Comparison of ENCODE assay signal across 8 mouse cellular contexts in the genomic region with DNA sequence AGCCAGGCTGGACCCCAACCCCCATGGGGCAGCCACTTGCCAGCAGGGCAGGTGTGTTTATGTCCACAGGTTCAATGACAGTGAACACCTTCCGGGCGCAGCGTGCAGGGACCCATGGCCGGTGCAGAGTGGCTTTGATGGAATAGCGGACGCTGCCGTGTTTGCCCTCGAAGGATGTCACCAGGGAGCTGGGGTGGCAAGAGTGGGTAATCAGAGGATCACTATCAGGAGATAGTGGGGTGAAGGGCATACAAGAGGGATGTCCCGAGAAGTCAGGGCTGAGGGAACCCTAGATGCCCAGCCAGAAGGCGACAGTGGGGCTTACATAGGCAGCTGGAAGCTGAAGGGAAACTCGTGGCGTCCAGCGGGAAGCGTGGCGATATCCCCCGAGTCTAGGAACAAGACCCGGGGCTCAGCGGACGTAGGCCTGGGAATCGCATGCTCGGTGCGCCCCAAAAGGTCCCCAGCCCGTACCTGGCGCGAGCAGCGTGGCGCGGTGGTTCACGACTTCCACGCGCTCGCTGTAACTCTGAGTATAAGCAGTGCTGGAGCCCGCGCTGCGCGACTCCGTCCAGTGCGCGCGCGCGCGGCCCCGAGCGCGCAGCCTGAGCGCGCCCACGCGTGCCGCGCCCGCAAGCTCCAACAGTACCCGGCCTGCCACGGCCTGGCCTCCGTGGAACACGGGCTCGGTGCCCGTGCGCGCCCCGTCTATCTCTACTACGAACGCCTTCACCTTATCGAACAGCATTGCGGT. TPM values are rescaled to one million over a fixed set of nuclear protein-coding genes. Genes with fewer than 3 reads are reported as not detected.
DNase-seq lines count a peak whose midpoint lies in the region; ATAC-seq lines count a peak whose summit lies in the region.

No protein-coding gene starts in this region.

- peak overlapping the region; percentile 83 for H3K4me2 ChIP-seq in hindbrain, embryonic 11.5 days (replicated peaks; ENCODE audit: low read depth, low read length)
- H3K4me2 ChIP-seq in lung, embryonic 16.5 days (ENCODE audit: low read depth, low read length) = peak overlapping the region; percentile 90

- peak overlapping the region; percentile 70 for H3K9ac ChIP-seq in hindbrain, embryonic 11.5 days (ENCODE audit: low read depth, low read length)
- H3K9ac ChIP-seq in lung, embryonic 16.5 days (ENCODE audit: low read length) = peak overlapping the region; percentile 87

- peak; percentile 93 for DNase-seq in 3134 (ENCODE audit: extremely low read depth, insufficient read length, low spot score)
- DNase-seq in cerebellum, postnatal 10 days = peak; percentile 54 to 56
- DNase-seq in hindbrain, embryonic 11.5 days (ENCODE audit: low spot score) = no peak
- DNase-seq in T-cell, adult 2 months (ENCODE audit: low spot score) = no peak
- no peak for DNase-seq in adrenal gland, adult 18-20 months (ENCODE audit: low spot score in 2 of 2)

- H3K36me3 ChIP-seq in erythroblast, embryonic 14.5 days (ENCODE audit: control insufficient read depth) = peaks cover 59% of the 10 kb centered on the region
- H3K36me3 ChIP-seq in hindbrain, embryonic 11.5 days (ENCODE audit: control insufficient read depth, insufficient read depth, low read length) = no peaks in the 10 kb centered on the region
- peaks cover 4% of the 10 kb centered on the region; the same call in 1 of the 2 replicates for H3K36me3 ChIP-seq in lung, embryonic 16.5 days (ENCODE audit: control insufficient read depth, insufficient read depth, low read length)

- WGBS in hindbrain, embryonic 11.5 days = 4% methylated on average over 59 of the region's 66 CpGs
- WGBS in lung, embryonic 16.5 days = under 1% methylated on average over 61 of the region's 66 CpGs

- no peaks in the 10 kb centered on the region for H3K9me3 ChIP-seq in erythroblast, embryonic 14.5 days (ENCODE audit: control insufficient read depth, low read length)
- H3K9me3 ChIP-seq in hindbrain, embryonic 11.5 days (ENCODE audit: control insufficient read depth, low read length) = no peaks in the 10 kb centered on the region
- no peaks in the 10 kb centered on the region for H3K9me3 ChIP-seq in lung, embryonic 16.5 days (ENCODE audit: control insufficient read depth, low read length)

- no peaks in the 10 kb centered on the region for H3K27me3 ChIP-seq in erythroblast, embryonic 14.5 days (ENCODE audit: control insufficient read depth)
- no peaks in the 10 kb centered on the region for H3K27me3 ChIP-seq in hindbrain, embryonic 11.5 days (ENCODE audit: control insufficient read depth, insufficient read depth, low read length)
- no peaks in the 10 kb centered on the region for H3K27me3 ChIP-seq in lung, embryonic 16.5 days (ENCODE audit: control insufficient read depth, insufficient read depth, low read depth, low read length)

- ATAC-seq in erythroblast, adult 5-6 weeks (replicated peaks; ENCODE audit: low FRiP score, poor library complexity, severe bottlenecking) = no peak
- peak; percentile 37 for ATAC-seq in hindbrain, embryonic 11.5 days (ENCODE audit: low FRiP score)
- peak; percentile 41 for ATAC-seq in lung, embryonic 16.5 days (ENCODE audit: low read depth)

- H3K27ac ChIP-seq in hindbrain, embryonic 11.5 days (ENCODE audit: low read depth, low read length) = peak overlapping the region; percentile 67
- peak overlapping the region; percentile 92 for H3K27ac ChIP-seq in lung, embryonic 16.5 days (ENCODE audit: low read length)

- peak overlapping the region; percentile 90 for H3K4me3 ChIP-seq in erythroblast, embryonic 14.5 days (replicated peaks)
- H3K4me3 ChIP-seq in hindbrain, embryonic 11.5 days (ENCODE audit: low read depth, low read length) = peak overlapping the region; percentile 57
- H3K4me3 ChIP-seq in lung, embryonic 16.5 days (ENCODE audit: low read length) = peak overlapping the region; percentile 75

- peaks cover 89% of the 10 kb centered on the region for H3K4me1 ChIP-seq in erythroblast, embryonic 14.5 days (ENCODE audit: control insufficient read depth)
- peaks cover 5% of the 10 kb centered on the region; the same call in 1 of the 2 replicates for H3K4me1 ChIP-seq in hindbrain, embryonic 11.5 days (replicated peaks; ENCODE audit: control insufficient read depth, insufficient read depth, low read length)
- H3K4me1 ChIP-seq in lung, embryonic 16.5 days (replicated peaks; ENCODE audit: control insufficient read depth, insufficient read depth, low read length) = peaks cover 7% of the 10 kb centered on the region

RNA-seq across cellular contexts. Expression of gene Arrdc2, which starts 0.7 kb away (rescaled TPM):
- polyA plus RNA-seq in erythroblast, embryonic 14.5 days (2012) = 28.7 and 50.4 TPM in 2 replicates
- 15.0 and 25.7 TPM in 2 replicates for total RNA-seq in erythroblast, adult 5-6 weeks (2015; ENCODE audit: low replicate concordance)
- total RNA-seq in erythroblast, adult 5-6 weeks (2017; ENCODE audit: low replicate concordance) = 18.1 and 30.8 TPM in 2 replicates
- 9.9 and 10.3 TPM in 2 replicates for polyA plus RNA-seq in hindbrain, embryonic 11.5 days (2014; fragmentation: Nextera tagmentation; extraction: Ambion mirVana)
- 4.5 and 5.6 TPM in 2 replicates for polyA plus RNA-seq in lung, embryonic 16.5 days (2015; fragmentation: Nextera tagmentation; extraction: Ambion mirVana)
- total RNA-seq in adrenal gland, adult 18-20 months (2021) = 1 to 10 TPM; 8.3 to 8.7 TPM

RNA-seq across cellular contexts. Expression of gene Kcnn1, which starts 24.2 kb away (rescaled TPM):
- polyA plus RNA-seq in erythroblast, embryonic 14.5 days (2012) = 0.16 and 0.21 TPM in 2 replicates
- not detected in 2 replicates for total RNA-seq in erythroblast, adult 5-6 weeks (2015; ENCODE audit: low replicate concordance)
- not detected in 2 replicates for total RNA-seq in erythroblast, adult 5-6 weeks (2017; ENCODE audit: low replicate concordance)
- polyA plus RNA-seq in hindbrain, embryonic 11.5 days (2014; fragmentation: Nextera tagmentation; extraction: Ambion mirVana) = 10.7 and 12.2 TPM in 2 replicates
- polyA plus RNA-seq in lung, embryonic 16.5 days (2015; fragmentation: Nextera tagmentation; extraction: Ambion mirVana) = 0.40 and 0.99 TPM in 2 replicates
- total RNA-seq in adrenal gland, adult 18-20 months (2021) = 1 to 10 TPM; 2.2 to 2.8 TPM

RNA-seq across cellular contexts. Expression of gene Il12rb1, which starts 30.6 kb away (rescaled TPM):
- polyA plus RNA-seq in erythroblast, embryonic 14.5 days (2012) = 0.03 TPM in 1 of 2 replicates, not detected in the other
- not detected in 2 replicates for total RNA-seq in erythroblast, adult 5-6 weeks (2015; ENCODE audit: low replicate concordance)
- total RNA-seq in erythroblast, adult 5-6 weeks (2017; ENCODE audit: low replicate concordance) = 0.14 and 0.51 TPM in 2 replicates
- polyA plus RNA-seq in hindbrain, embryonic 11.5 days (2014; fragmentation: Nextera tagmentation; extraction: Ambion mirVana) = 0.08 TPM in 1 of 2 replicates, not detected in the other
- 0.24 and 0.69 TPM in 2 replicates for polyA plus RNA-seq in lung, embryonic 16.5 days (2015; fragmentation: Nextera tagmentation; extraction: Ambion mirVana)
- total RNA-seq in adrenal gland, adult 18-20 months (2021) = under 1 TPM; 0.66 to 0.77 TPM

RNA-seq across cellular contexts. Expression of gene Mast3, which starts 34.0 kb away (rescaled TPM):
- 3.7 and 4.8 TPM in 2 replicates for polyA plus RNA-seq in erythroblast, embryonic 14.5 days (2012)
- total RNA-seq in erythroblast, adult 5-6 weeks (2015; ENCODE audit: low replicate concordance) = 21.7 and 29.2 TPM in 2 replicates
- total RNA-seq in erythroblast, adult 5-6 weeks (2017; ENCODE audit: low replicate concordance) = 3.9 and 5.4 TPM in 2 replicates
- polyA plus RNA-seq in hindbrain, embryonic 11.5 days (2014; fragmentation: Nextera tagmentation; extraction: Ambion mirVana) = 11.2 and 12.3 TPM in 2 replicates
- polyA plus RNA-seq in lung, embryonic 16.5 days (2015; fragmentation: Nextera tagmentation; extraction: Ambion mirVana) = 13.7 and 14.3 TPM in 2 replicates
- total RNA-seq in adrenal gland, adult 18-20 months (2021) = 10 to 100 TPM; 15.6 to 16.7 TPM

RNA-seq across cellular contexts. Expression of gene Ccdc124, which starts 34.9 kb away (rescaled TPM):
- polyA plus RNA-seq in erythroblast, embryonic 14.5 days (2012) = 37.3 and 38.8 TPM in 2 replicates
- 12.3 and 14.2 TPM in 2 replicates for total RNA-seq in erythroblast, adult 5-6 weeks (2015; ENCODE audit: low replicate concordance)
- total RNA-seq in erythroblast, adult 5-6 weeks (2017; ENCODE audit: low replicate concordance) = 11.7 and 13.4 TPM in 2 replicates
- polyA plus RNA-seq in hindbrain, embryonic 11.5 days (2014; fragmentation: Nextera tagmentation; extraction: Ambion mirVana) = 162 and 173 TPM in 2 replicates
- polyA plus RNA-seq in lung, embryonic 16.5 days (2015; fragmentation: Nextera tagmentation; extraction: Ambion mirVana) = 99.2 and 106 TPM in 2 replicates
- 10 to 100 TPM; 58.9 to 59.3 TPM for total RNA-seq in adrenal gland, adult 18-20 months (2021)

Comparison
In these comparisons a context has a peak if more than half of its experiments do, and no peak if none do; other contexts are left out.
1. DNase-seq: peak in 3134 (single experiment) and cerebellum, postnatal 10 days (2 of 2); none in hindbrain, embryonic 11.5 days (single experiment), T-cell, adult 2 months (single experiment) and adrenal gland, adult 18-20 months (0 of 2).
2. Peak in every context shown above with its lines, with median percentiles within 50 percentile points of each other: H3K4me3 ChIP-seq.